Mouse (Mus musculus) lung, embryonic 16.5 days (tissue): ENCODE measurements at regions not wholly inside any gene's neighbourhood (a gene's known extent, or its start where the extent isn't known, plus 50 kb on each side); places are given as distances from the start of the nearest gene placed in this dataset.

Source experiments
- ATAC-seq: fragments of 200-750 bp; cut with Nextera tagmentation; 2 replicates; pipeline ENCODE4 v1.8.0; 2017; ENCODE audit warnings: low read depth, mild to moderate bottlenecking, moderate library complexity
- H3K27ac ChIP-seq: fragments of 300-500 bp; sonication (generic); 2 replicates; pipeline ENCODE4 v1.5.1; 2014; ENCODE audit warnings: mild to moderate bottlenecking, control low read depth, low read length
- H3K27me3 ChIP-seq: fragments of 300-500 bp; sonication (generic); 2 replicates; pipeline ENCODE4 v1.6.1; 2014; ENCODE audit warnings: low read depth, low read length, mixed read lengths; ENCODE audit not compliant: control insufficient read depth, insufficient read depth
- H3K36me3 ChIP-seq: fragments of 300-500 bp; sonication (generic); 2 replicates; pipeline ENCODE4 v1.6.1; 2014; ENCODE audit warnings: low read length; ENCODE audit not compliant: control insufficient read depth, insufficient read depth
- H3K4me1 ChIP-seq: fragments of 300-500 bp; sonication (generic); replicated peaks from 2 replicates; pipeline ENCODE4 v1.6.1; 2014; ENCODE audit warnings: low read length, mixed read lengths; ENCODE audit not compliant: control insufficient read depth, insufficient read depth
- H3K4me2 ChIP-seq: fragments of 300-500 bp; sonication (generic); 2 replicates; pipeline ENCODE4 v1.6.1; 2014; ENCODE audit warnings: low read depth, low read length, control low read depth
- H3K4me3 ChIP-seq: fragments of 300-500 bp; sonication (generic); 2 replicates; pipeline ENCODE4 v1.5.1; 2014; ENCODE audit warnings: mild to moderate bottlenecking, low read length, control low read depth
- H3K9ac ChIP-seq: fragments of 300-500 bp; sonication (generic); 2 replicates; pipeline ENCODE4 v1.6.1; 2014; ENCODE audit warnings: low read length, control low read depth
- H3K9me3 ChIP-seq: fragments of 300-500 bp; sonication (generic); 2 replicates; pipeline ENCODE4 v1.6.1; 2016; ENCODE audit warnings: low read length; ENCODE audit not compliant: control insufficient read depth
- WGBS: fragments of 180-500 bp; shearing (Covaris S2); extraction: QIAGEN DNeasy Blood & Tissue Kit; methylation state at CpG from one replicate; pipeline ENCODE4 v1.1.7; 2014; 5-methylcytosine and 5-hydroxymethylcytosine counted together

DNA sequence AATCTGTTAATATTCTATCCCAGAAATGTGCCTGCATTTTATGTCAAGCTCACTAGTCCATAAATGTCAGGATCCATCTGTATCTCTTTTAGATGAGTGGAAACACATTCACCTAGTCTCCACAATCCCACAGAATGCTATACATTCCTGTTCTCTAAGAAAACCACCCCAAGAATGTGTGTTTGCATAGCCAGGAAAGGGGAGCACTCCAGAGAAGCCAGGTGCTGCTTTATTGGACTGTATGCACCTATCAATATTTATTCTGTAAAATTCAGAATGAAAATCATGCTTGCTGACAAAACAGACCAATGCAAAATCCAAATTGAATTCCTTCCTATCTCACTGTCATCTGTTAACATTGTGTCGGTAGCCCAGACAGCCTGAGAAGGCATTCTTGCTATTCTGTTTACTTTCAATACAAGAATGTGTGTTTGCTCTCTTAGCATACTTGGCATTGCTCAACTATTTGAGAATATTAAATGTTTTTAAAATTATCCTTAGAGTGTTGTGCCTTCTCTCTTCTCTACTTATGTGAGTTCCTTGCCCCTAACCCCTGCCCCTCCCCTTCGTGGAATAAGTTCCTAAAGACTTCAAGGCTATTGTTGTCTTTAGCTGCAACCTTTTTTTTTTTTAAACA is 2050.7 kb upstream of the 5930422O12Rik start:
- H3K9ac ChIP-seq = no peak overlapping the region
- 21% methylated on average over 2 of the region's 2 CpGs for WGBS
- H3K27ac ChIP-seq = no peak overlapping the region
- peaks cover 2% of the 10 kb centered on the region; the same call in 1 of the 2 replicates for H3K4me1 ChIP-seq
- no peaks in the 10 kb centered on the region for H3K9me3 ChIP-seq
- ATAC-seq = peak; percentile 56; the same call in 1 of the 2 replicates
- H3K36me3 ChIP-seq = no peaks in the 10 kb centered on the region
- H3K4me3 ChIP-seq = no peak overlapping the region
- no peaks in the 10 kb centered on the region for H3K27me3 ChIP-seq
- H3K4me2 ChIP-seq = no peak overlapping the region

DNA sequence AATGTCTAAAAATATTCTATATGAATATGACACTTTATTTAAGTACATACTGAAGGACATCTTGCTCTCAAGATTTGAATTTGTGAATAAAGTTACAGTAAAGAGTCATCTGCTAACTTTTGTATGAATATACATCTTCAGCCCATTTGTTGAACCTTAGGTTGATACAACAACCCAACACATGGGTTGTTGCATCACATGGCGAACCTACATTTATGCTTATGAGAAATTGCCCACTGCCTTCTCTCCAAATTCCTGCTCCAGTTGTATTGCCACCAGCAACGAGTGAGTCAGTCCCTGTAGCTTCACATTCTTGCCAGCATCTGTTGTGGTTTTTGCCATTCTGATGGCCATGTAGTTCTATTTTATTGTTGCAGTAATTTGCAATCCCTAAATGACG is 2023.7 kb upstream of the 5930422O12Rik start:
- Histone ChIP-seq H3K4me3 (no peak overlapping the region), H3K9me3 (no peaks in the 10 kb centered on the region), H3K27ac (no peak overlapping the region), H3K36me3 (no peaks in the 10 kb centered on the region), H3K27me3 (no peaks in the 10 kb centered on the region), H3K9ac (no peak overlapping the region), H3K4me2 (no peak overlapping the region), H3K4me1 (no peaks in the 10 kb centered on the region)
- WGBS = 76% methylated on average over 3 of the region's 3 CpGs
- no peak for ATAC-seq

- Histone ChIP-seq H3K27me3 (no peaks in the 10 kb centered on the region), H3K9me3 (no peaks in the 10 kb centered on the region), H3K4me1 (no peaks in the 10 kb centered on the region), H3K36me3 (no peaks in the 10 kb centered on the region), H3K9ac (no peak overlapping the region), H3K27ac (no peak overlapping the region), H3K4me2 (no peak overlapping the region), H3K4me3 (no peak overlapping the region)
- ATAC-seq = no peak
- WGBS = 59% methylated on average over 3 of the region's 3 CpGs
Observed at GRCm38 (mm10) chr8:31422241-31422640, 2006.3 kb upstream of the 5930422O12Rik start.

GRCm38 (mm10) chr8:31427706-31428105 is 2000.8 kb upstream of the 5930422O12Rik start:
- no peak overlapping the region for H3K27ac ChIP-seq

GRCm38 (mm10) chr8:31436445-31437191 is 1991.9 kb upstream of the 5930422O12Rik start:
- no peaks in the 10 kb centered on the region for H3K36me3 ChIP-seq
- no peaks in the 10 kb centered on the region for H3K4me1 ChIP-seq
- no peak overlapping the region for H3K27ac ChIP-seq
- no peaks in the 10 kb centered on the region for H3K27me3 ChIP-seq
- ATAC-seq = no peak
- WGBS = 80% methylated on average over 10 of the region's 10 CpGs
- no peak overlapping the region for H3K4me2 ChIP-seq
- H3K9me3 ChIP-seq = no peaks in the 10 kb centered on the region
- H3K4me3 ChIP-seq = no peak overlapping the region
- H3K9ac ChIP-seq = no peak overlapping the region

More at GRCm38 (mm10) chr8:31427706-31428105, 2000.8 kb upstream of the 5930422O12Rik start:
- Histone ChIP-seq H3K4me1 (no peaks in the 10 kb centered on the region), H3K36me3 (no peaks in the 10 kb centered on the region), H3K9ac (no peak overlapping the region), H3K27me3 (no peaks in the 10 kb centered on the region), H3K9me3 (no peaks in the 10 kb centered on the region), H3K4me2 (no peak overlapping the region), H3K4me3 (no peak overlapping the region)
- no peak for ATAC-seq
- 88% methylated on average over 4 of the region's 4 CpGs for WGBS

GRCm38 (mm10) chr8:31444834-31445233 is 1983.7 kb upstream of the 5930422O12Rik start:
- no peak overlapping the region for H3K27ac ChIP-seq
- H3K4me2 ChIP-seq = no peak overlapping the region
- H3K36me3 ChIP-seq = no peaks in the 10 kb centered on the region
- no peak for ATAC-seq
- H3K9ac ChIP-seq = no peak overlapping the region
- no peaks in the 10 kb centered on the region for H3K4me1 ChIP-seq
- no peaks in the 10 kb centered on the region for H3K27me3 ChIP-seq
- no peak overlapping the region for H3K4me3 ChIP-seq
- WGBS = 31% methylated on average over 1 of the region's 1 CpGs
- no peaks in the 10 kb centered on the region for H3K9me3 ChIP-seq

DNA sequence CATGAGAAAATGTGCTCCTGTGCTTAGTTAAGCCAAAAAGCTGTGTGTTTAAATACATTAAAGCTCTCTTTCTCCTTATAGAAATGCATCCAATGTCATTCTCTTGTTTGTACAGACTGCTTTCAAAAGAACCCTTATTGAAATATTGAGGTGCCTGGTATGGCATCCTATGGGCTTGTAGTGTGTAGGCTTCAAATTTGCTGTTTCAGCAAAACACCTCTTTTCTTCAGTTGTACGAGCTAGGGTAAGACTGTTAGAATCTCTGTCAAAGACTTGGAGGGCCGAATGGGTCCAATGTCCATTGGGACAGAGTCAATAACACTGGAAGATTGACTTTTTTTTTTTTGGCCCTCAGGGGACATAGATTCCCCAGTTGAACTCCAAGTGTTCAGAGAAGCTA is 1980.5 kb upstream of the 5930422O12Rik start:
- H3K4me2 ChIP-seq = no peak overlapping the region
- no peaks in the 10 kb centered on the region for H3K27me3 ChIP-seq
- H3K36me3 ChIP-seq = no peaks in the 10 kb centered on the region
- no peak overlapping the region for H3K4me3 ChIP-seq
- no peak overlapping the region for H3K9ac ChIP-seq
- no peak for ATAC-seq
- WGBS = 81% methylated on average over 2 of the region's 2 CpGs
- H3K9me3 ChIP-seq = no peaks in the 10 kb centered on the region
- H3K27ac ChIP-seq = no peak overlapping the region
- H3K4me1 ChIP-seq = no peaks in the 10 kb centered on the region

DNA sequence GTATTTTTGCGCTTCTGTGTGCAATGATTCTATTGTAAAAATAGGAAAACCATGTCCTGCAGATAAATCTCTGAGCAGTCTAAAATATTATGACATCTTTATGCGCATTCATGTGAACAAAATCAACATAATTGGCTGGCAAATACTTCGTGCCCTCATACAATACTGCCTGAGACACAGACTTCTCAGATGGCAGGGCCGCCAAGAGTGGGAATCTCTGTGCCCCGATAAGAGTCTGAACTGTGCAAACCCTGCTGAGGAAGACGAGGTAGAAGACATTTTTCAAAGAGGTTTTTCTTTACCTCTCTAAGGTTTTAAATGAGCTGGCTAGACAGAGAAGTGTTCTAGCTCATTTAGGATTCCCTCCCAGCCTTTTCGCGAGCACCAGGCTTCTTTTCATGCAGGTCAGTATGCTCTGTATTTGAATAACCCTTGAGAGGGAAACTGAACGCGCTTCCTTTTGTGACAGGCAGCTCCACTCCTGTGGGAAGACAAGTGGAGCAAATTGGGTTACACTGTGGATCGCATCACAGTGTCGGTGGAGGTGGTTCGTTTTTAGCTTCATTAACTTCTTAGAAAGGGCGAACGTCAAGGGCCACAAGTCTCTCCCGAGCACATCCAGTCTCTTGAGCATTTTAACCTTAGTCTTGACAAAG is 1973.6 kb upstream of the 5930422O12Rik start:
- WGBS = 60% methylated on average over 16 of the region's 16 CpGs

DNA sequence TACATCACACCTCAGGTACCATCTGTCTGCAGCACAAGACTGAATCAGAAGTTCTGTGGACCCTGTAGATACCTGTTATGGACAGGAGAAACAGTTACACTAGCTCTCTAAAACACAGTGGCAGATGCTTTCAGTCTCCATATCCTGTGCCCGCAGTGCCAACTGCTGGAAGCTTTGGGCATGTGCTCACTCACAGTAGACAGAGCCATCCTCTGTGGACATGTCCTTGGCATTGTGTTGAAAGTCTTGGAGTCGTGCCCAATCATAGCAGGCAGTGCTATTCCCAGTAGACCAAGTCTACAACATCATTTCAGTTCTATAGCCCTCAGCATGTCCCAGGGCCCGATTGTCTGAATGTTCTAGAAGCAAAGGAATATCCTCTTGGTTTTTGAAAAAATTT is 1968.2 kb upstream of the 5930422O12Rik start:
- Histone ChIP-seq H3K9ac (no peak overlapping the region), H3K36me3 (no peaks in the 10 kb centered on the region), H3K9me3 (no peaks in the 10 kb centered on the region), H3K27me3 (no peaks in the 10 kb centered on the region), H3K4me3 (no peak overlapping the region), H3K4me1 (no peaks in the 10 kb centered on the region), H3K27ac (no peak overlapping the region), H3K4me2 (no peak overlapping the region)
- 76% methylated on average over 3 of the region's 3 CpGs for WGBS
- no peak for ATAC-seq

More for the DNA sequence above, 1973.6 kb upstream of the 5930422O12Rik start:
- no peak for ATAC-seq
- Histone ChIP-seq H3K9ac (no peak overlapping the region), H3K27me3 (no peaks in the 10 kb centered on the region), H3K4me3 (no peak overlapping the region), H3K4me2 (no peak overlapping the region), H3K27ac (no peak overlapping the region), H3K36me3 (no peaks in the 10 kb centered on the region), H3K9me3 (no peaks in the 10 kb centered on the region), H3K4me1 (no peaks in the 10 kb centered on the region)
